Mouse (Mus musculus): ENCODE measurements around the gene Gimap8.

DNA sequence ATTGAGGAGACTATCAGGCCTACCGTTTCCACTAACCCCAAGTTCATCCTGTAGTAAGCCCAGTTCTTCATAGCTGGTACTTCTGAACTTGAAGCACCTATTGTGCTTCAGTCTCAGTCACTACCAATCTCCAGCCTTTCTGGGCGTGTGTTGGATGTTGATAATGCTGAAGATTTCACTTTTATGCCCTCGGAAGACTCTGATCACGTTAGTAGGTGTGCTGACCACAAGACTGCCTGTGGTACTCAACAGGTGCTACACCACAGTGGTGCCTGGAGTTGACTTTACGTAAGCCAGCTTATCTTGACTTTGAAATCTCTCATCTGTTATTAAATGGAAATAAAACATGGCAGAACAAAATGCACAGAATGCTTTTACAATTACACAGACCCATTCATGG is 33.4 kb downstream of the Gimap8 start:
- no peak for TF ChIP-seq MAX (IDR thresholded peaks at IDR 0.05; ENCODE audit: low read length)
- TF ChIP-seq POLR2A (IDR thresholded peaks at IDR 0.05; ENCODE audit: control insufficient read depth in 1 of 2, insufficient read depth in 1 of 2, low read depth in 1 of 2, low read length in 2 of 2, poor library complexity in 1 of 2) = no peak
- TF ChIP-seq USF1 (IDR thresholded peaks at IDR 0.05; ENCODE audit: low read depth, low read length) = no peak
- no peak for TF ChIP-seq CTCF (IDR thresholded peaks at IDR 0.05 in 2 of 3, conservative IDR thresholded peaks at IDR 0.05 in 1 of 3; ENCODE audit: control insufficient read depth in 1 of 3, insufficient read depth in 1 of 3, low read depth in 2 of 3, low read length in 3 of 3, poor library complexity in 1 of 3, severe bottlenecking in 1 of 3)
- TF ChIP-seq MAFK (IDR thresholded peaks at IDR 0.05; ENCODE audit: borderline replicate concordance, low read depth, low read length) = no peak
- TF ChIP-seq GATA1 (IDR thresholded peaks at IDR 0.05; ENCODE audit: low read depth, low read length) = no peak
- no peak for TF ChIP-seq EP300 (IDR thresholded peaks at IDR 0.05; ENCODE audit: low read depth in 1 of 2, low read length in 2 of 2)
- no peak for TF ChIP-seq CHD2 (IDR thresholded peaks at IDR 0.05; ENCODE audit: low read length)
